Mouse (Mus musculus): ENCODE measurements around the gene Pias4.
"Not testable (repeated sequence)": the region's sequence is repeated elsewhere in the genome, so short reads cannot be mapped to it uniquely, and the experiment has no call there.

Pias4 gene

DNA sequence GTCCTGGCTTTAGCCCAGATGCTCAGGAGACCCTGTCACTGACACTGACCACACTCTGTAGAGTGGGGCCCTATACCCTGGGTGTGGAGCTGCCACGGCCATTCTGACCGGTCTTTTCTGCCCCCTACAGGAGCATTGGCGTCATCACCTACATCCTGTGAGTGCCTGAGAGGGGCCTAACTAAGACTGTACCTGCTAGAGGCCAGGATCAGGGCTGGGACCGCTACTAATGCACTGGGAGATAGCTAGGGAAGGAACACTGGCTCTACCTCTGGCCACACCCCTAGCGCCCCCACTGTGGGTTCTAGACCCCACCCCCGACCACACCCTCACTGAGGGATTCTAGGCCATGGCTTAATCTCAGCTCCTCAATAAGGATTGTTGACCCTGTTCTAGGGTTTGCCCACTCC, 23.2 kb upstream of the Pias4 start:
- DNase-seq: no peak

GRCm38 (mm10) chr10:81190236-81190911, 22.7 kb upstream of the Pias4 start:
- no peak for DNase-seq

- no peak for DNase-seq
Observed at GRCm38 (mm10) chr10:81189821-81190220, 22.1 kb upstream of the Pias4 start.

DNA sequence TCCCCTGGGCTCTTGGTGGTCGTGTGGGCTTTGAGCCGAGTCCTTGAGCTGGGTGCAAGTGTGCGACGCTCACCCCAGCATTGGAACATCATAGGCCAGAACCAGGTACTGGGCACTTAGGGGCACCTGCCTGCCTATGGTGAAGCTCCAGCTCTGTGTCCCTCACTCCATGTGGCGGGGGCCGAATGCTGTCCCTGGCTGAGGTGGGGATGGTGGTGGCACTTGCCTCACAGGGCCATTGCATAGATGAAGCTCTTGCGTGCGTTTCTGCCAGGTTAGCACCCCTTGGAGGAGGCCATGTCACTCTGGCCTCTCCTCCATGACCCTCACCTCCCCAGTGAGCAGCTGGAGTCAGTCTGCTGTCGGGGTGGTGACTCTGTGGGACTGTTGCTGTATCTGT, 19.4 kb upstream of the Pias4 start:
- no peak for DNase-seq

- no peak for DNase-seq
Observed at GRCm38 (mm10) chr10:81184765-81185164, 17.0 kb upstream of the Pias4 start.

DNA sequence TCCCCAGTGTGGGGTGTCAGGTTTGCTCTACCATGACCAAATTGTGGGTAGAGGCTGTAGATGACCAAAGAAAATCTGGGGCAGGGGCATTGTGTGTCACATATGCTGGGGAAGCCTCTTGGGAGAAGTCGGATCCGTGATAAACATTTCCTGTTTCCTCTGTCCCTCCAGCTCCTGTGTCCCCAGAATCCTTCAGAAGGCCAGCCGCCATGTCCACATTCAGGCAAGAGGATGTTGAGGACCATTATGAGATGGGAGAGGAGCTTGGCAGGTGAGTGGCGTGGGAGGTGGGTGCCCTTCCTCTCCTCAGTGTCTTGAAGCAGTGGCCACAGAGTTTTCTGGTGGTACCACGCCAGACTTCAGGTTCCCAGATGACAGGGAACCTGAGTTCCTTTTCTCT, 16.1 kb upstream of the Pias4 start, which contains the start of gene 4930442H23Rik:
4930442H23Rik (minus strand) TSS at position 45 of the 400 bp plus-strand sequence.
- DNase-seq: no peak

DNA sequence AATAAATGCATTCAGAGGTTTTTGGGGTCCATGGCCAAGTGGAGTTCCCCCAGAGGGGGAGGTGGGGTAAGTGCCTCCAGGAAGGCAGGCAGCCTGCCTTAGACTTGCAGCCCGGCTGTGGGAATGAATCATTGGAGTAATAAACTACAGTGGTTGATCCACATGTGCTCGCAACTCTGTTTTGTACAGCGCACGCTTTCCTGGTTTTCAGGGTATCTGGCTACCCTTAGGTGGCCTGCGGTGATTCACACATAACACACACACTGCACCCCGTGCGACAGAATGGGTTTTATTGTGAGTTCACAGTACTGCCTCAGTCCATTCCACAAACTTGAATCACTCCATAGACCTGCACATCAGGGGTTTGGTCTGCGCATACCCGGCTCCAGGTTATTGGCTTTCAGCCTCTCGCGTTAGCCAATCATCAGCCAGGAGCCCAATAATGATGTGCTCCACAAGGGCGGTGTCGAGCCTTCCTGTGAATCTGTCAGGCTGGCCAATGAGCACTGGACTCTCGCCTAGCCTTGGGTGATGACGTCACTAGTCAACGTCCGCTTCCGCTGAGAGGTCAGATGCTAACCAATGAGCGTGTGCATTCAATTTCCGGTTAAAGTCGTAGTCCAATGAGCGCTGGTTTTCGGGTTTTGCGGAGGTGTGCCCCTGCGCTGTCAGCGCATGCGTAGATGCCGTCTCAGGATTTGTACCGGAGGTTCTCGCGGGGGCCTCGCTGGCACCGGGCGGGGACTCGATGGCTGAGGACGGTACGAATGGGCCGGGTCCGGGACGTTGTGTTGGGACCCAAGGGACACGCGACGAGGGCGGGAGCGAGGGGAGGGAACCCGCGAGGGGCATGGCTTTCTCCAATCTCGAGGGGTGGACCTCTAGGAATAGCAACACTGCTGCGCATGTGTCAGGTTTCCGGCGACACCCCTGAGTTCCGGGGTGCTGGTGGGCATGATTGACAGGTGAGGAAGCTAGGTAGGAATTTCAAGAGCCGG, 14.9 kb upstream of the Pias4 start, which contains the start of gene Dapk3:
Dapk3 (plus strand) TSS at position 670 of the 998 bp plus-strand sequence.
- peak; percentile 100 for DNase-seq

DNA sequence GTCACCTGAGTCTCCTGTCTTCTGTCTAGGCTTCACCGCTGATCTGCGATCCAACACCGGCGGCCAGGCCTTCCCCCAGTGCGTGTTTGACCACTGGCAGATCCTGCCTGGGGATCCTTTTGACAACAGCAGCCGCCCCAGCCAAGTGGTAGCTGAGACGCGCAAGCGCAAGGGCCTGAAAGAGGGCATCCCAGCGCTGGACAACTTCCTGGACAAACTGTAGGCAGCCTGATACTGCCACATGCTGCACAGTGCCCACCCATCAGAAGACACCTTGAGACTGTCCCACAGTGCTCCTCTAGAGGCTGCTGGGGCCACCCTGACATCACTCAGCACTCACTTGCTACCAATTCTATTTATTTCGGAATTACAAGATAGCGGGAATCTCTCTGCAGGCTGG, 14.1 kb upstream of the Pias4 start:
- DNase-seq: not testable (repeated sequence)

DNA sequence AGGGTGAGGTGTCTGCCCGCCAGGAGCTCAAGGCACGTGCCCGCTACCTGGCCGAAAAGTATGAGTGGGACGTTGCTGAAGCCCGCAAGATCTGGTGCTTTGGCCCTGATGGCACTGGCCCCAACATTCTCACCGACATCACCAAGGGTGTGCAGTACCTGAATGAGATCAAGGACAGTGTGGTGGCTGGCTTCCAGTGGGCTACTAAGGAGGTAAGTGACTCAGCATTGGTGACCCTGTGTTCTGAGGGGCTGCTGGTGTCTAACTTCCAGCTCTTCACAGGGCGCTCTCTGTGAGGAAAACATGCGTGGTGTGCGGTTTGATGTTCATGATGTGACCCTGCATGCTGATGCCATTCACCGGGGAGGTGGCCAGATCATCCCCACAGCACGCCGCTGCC, 13.2 kb upstream of the Pias4 start:
- DNase-seq: no peak

DNA sequence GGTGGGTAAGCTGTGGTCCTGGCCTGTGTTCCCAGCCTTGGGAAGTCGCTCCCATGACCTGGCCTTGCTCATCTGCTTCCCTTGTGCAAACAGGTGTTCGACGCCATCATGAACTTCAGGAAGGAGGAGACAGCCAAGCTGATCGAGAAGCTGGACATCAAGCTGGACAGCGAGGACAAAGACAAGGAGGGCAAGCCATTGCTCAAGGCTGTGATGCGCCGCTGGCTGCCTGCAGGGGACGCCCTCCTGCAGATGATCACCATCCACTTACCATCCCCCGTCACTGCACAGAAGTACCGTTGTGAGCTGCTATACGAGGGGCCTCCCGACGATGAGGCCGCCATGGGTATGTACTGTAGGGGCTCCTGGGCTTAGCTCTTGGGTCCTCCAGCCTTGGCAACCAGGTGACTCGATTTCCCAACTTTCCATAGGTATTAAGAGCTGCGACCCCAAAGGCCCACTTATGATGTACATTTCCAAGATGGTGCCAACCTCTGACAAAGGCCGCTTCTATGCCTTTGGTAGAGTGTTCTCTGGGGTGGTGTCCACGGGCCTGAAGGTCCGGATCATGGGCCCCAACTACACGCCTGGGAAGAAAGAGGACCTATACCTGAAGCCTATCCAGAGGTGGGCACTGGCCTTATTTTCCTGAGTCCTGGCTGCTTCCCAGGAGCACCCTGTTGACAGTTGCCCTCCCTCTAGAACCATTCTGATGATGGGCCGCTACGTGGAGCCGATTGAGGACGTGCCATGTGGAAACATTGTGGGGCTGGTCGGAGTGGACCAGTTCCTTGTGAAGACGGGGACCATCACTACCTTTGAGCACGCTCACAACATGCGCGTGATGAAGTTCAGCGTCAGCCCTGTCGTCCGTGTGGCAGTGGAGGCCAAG, 12.0 kb upstream of the Pias4 start:
- no peak for DNase-seq

- DNase-seq: no peak
Observed at GRCm38 (mm10) chr10:81178927-81179326, 11.2 kb upstream of the Pias4 start.

- no peak for DNase-seq
Observed at GRCm38 (mm10) chr10:81177958-81178712, 10.4 kb upstream of the Pias4 start.

DNA sequence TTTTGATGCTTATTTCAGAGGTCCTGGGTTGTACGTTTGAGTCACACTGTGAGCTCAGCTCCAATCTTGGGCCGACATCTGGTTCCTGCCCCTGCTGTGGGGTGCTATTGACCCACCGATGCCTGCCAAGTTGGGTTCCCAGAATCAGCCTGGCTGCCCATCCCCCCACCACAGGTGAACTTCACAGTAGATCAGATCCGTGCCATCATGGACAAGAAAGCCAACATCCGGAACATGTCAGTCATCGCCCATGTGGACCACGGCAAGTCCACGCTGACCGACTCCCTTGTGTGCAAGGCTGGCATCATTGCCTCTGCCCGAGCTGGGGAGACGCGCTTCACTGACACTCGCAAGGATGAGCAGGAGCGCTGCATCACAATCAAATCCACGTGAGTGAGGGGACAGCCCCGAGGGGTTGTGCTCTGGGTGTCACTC, 9.8 kb upstream of the Pias4 start:
- no peak for DNase-seq

GRCm38 (mm10) chr10:81176466-81177271, 8.9 kb upstream of the Pias4 start, which contains the start of gene Eef2:
Gene Eef2 (plus strand): TSS chr10:81176631.
- peak; percentile 99 for DNase-seq

DNA sequence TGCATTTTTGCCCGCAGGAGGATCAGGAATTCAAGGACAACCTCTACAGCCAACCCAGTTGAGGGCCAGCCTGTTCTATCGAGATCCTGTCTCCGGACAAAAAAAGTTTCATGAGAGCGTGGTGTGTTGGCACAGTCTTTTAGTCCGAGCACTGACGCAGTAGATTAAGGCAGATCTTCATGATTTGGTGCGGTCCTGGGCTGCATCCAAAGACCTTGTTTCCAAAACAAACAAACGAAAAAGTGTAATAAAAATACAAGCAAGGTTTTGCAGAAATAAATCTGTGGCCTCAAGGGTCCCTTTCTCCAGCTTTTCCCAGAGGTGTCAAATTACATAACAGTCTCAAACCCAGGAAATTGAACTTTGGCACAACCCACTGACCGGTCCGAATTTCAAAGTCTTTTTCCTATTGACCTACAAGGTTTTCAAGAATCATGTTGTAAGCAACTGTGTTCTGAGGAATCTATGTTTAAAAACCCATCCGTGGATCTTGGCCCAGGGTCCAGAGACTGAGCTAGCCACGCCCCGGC, 8.3 kb upstream of the Pias4 start:
- DNase-seq: no peak

GRCm38 (mm10) chr10:81175345-81175701, 7.6 kb upstream of the Pias4 start:
- not testable (repeated sequence) for DNase-seq

GRCm38 (mm10) chr10:81174617-81175344, 7.1 kb upstream of the Pias4 start:
- DNase-seq: peak; percentile 93

- DNase-seq: peak; percentile 92
Observed at GRCm38 (mm10) chr10:81173132-81173531, 5.4 kb upstream of the Pias4 start.

DNA sequence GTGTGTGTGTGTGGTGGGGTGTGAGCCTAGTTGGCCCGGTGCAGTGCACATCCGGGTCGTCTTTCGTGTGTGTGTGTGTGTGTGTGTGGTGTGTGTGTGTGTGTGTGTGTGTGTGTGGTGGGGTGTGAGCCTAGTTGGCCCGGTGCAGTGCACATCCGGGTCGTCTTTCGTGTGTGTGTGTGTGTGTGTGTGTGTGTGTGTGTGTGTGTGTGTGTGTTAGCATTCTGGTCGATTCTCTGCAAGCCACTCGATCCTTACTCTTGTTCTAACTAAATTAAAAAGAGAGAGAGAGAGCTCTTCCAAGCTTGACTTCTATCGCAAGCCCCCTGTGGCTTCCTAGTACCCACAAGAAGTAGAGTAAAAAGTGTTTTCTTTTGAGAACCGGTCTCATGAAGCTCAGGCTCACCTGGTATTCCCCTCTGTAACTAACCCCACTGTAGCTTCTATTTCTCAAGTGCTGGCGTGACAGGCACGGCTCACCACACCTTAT, 1.7 kb upstream of the Pias4 start:
- not testable (repeated sequence) for DNase-seq
